Mouse (Mus musculus) hindbrain, postnatal 0 days (tissue): ENCODE data around the gene Slc37a3. TPM values are rescaled to one million over a fixed set of nuclear protein-coding genes. Genes with fewer than 3 reads are reported as not detected.

Experiments used
- ATAC-seq: fragments of 200-750 bp; cut with Nextera tagmentation; 2 replicates; pipeline ENCODE4 v1.8.0; 2017; ENCODE audit warnings: mild to moderate bottlenecking, moderate TSS enrichment, moderate library complexity
- DNase-seq: peaks from one replicate; pipeline ENCODE4 v3.0.0-alpha.2; 2015; ENCODE audit warnings: low spot score
- H3K27ac ChIP-seq: fragments of 300-500 bp; sonication (generic); 2 replicates; pipeline ENCODE4 v1.5.1; 2014; ENCODE audit warnings: mild to moderate bottlenecking
- H3K27me3 ChIP-seq: fragments of 300-500 bp; sonication (generic); 2 replicates; pipeline ENCODE4 v1.6.1; 2014; ENCODE audit warnings: low read length, mixed read lengths; ENCODE audit not compliant: insufficient read depth
- H3K36me3 ChIP-seq: fragments of 300-500 bp; sonication (generic); 2 replicates; pipeline ENCODE4 v1.6.1; 2014; ENCODE audit warnings: low read length, mixed read lengths; ENCODE audit not compliant: insufficient read depth
- H3K4me1 ChIP-seq: fragments of 300-500 bp; sonication (generic); 2 replicates; pipeline ENCODE4 v1.6.1; 2014; ENCODE audit warnings: antibody characterized with exemption, low read length, mixed read lengths; ENCODE audit not compliant: insufficient read depth
- H3K4me2 ChIP-seq: fragments of 300-500 bp; sonication (generic); 2 replicates; pipeline ENCODE4 v1.6.1; 2014; ENCODE audit warnings: low read depth, mild to moderate bottlenecking, low read length, moderate library complexity, mixed read lengths
- H3K4me3 ChIP-seq: fragments of 300-500 bp; sonication (generic); 2 replicates; pipeline ENCODE4 v1.5.1; 2014; ENCODE audit warnings: low read length
- H3K9ac ChIP-seq: fragments of 300-500 bp; sonication (generic); replicated peaks from 2 replicates; pipeline ENCODE4 v1.6.1; 2014; ENCODE audit warnings: mild to moderate bottlenecking, low read length, moderate library complexity, mixed read lengths
- H3K9me3 ChIP-seq: fragments of 300-500 bp; sonication (generic); 2 replicates; pipeline ENCODE4 v1.6.1; 2016; ENCODE audit warnings: low read length, mixed read lengths
- CTCF ChIP-seq: IDR thresholded peaks from 2 replicates; pipeline ENCODE4 v1.5.1; 2016; ENCODE audit warnings: antibody characterized with exemption, control low read depth, low read depth
- WGBS: fragments of 180-500 bp; shearing (Covaris S2); extraction: QIAGEN DNeasy Blood & Tissue Kit; methylation state at CpG from one replicate; pipeline ENCODE4 v1.1.7; 2014; 5-methylcytosine and 5-hydroxymethylcytosine counted together
- polyA plus RNA-seq: library from polyadenylated mRNA; unstranded; fragments of >200 nt; fragmentation: Nextera tagmentation; extraction: Ambion mirVana; gene quantifications from 2 replicates; pipeline ENCODE4 v1.2.1, GENCODE M21; 2015
- total RNA-seq: library from RNA; depleted of rRNA; stranded (reverse); fragments of >200 nt; gene quantifications from 2 replicates; pipeline ENCODE4 v1.2.3, GENCODE M21; 2014

Slc37a3 gene
- total and polyA plus RNA-seq, 2 experiments from 2014 or later: 45.6 to 48.2 TPM

DNA sequence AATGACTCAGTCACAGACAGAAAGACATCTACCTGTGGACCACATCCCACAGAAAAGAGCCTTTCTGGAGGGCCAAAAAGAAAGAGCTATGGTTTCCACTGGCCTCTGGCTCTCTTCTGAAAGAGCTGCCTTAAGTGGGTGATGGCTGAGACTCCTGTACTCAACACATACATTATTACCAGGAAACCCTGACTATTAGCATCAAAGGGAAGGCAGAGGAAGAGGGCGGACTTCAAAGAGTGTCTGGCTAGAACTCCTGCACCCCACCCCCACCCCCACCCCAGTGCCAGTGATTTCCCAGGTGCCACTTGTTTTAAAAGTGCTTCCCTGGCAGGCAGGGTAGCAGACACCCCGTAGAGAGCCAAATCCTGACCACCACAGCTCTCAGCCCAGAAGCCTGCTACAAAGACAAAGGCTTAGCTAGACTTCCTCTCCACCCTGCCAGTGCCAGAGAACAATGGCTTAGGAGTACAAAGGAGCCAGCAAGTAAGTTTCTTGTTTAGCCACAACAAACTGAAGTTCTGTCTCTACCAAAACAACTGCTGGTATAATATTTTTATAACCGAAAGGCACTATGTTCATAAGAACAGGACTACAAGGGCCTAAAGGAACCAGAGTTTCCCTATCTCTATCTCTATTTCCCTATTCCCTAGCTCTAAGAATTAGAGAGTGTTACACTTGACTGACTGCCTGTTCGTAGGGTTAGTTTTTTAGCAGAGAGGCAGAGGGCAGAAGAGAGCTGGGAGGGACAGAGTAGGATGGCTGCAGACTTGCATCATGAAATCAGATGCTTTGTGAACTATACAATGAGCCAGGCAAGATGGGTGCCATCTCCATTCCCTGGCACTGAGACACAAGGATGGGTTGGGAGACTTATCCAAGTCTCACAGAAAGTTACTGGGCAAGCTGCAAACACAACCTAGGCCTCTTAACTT is 29.3 kb downstream of the Slc37a3 start:
- H3K9ac ChIP-seq: no peak overlapping the region
- H3K27ac ChIP-seq: peak overlapping the region; percentile 42; the same call in 1 of the 2 replicates
- no peak overlapping the region for H3K4me2 ChIP-seq
- DNase-seq: no peak
- H3K36me3 ChIP-seq: peaks cover 31% of the 10 kb centered on the region
- peak; percentile 35; the same call in 1 of the 2 replicates for TF ChIP-seq CTCF
- H3K9me3 ChIP-seq: no peaks in the 10 kb centered on the region
- no peaks in the 10 kb centered on the region for H3K4me1 ChIP-seq
- no peak for ATAC-seq
- no peaks in the 10 kb centered on the region for H3K27me3 ChIP-seq
- 29% methylated on average over 4 of the region's 4 CpGs for WGBS
- no peak overlapping the region for H3K4me3 ChIP-seq

DNA sequence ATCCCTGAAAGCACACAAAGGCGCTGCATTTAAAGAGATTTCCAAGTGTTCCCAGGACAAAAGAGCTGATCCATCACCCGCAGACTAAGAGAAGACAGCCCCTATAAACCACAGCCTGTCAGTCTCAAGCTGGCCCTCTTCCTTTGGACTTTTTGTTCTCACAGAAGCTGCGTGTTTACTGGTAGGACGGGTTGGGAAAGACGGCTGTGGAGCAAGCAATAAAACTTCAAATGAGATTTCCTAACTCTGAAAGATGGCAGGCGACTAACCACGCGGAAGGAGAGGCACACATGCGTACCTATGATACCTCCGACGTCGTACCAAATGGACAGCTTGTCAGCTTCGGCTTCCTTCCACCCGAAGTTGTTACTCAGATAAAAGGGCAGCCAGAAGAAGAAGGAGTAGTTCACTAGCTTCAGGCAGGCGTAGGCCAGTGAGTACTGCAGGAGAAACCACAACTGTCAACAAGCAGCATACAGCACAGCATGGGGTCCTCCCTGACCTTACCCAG is 30.4 kb downstream of the Slc37a3 start:
- WGBS: 24% methylated on average over 15 of the region's 15 CpGs
- Histone ChIP-seq H3K9ac (no peak overlapping the region), H3K9me3 (no peaks in the 10 kb centered on the region), H3K4me3 (no peak overlapping the region), H3K4me1 (no peaks in the 10 kb centered on the region), H3K27me3 (no peaks in the 10 kb centered on the region), H3K36me3 (peaks cover 34% of the 10 kb centered on the region), H3K4me2 (no peak overlapping the region), H3K27ac (peak overlapping the region; percentile 42)
- DNase-seq (peak; percentile 40), ATAC-seq (no peak; the same call in 1 of the 2 replicates)
- TF ChIP-seq CTCF: no peak

DNA sequence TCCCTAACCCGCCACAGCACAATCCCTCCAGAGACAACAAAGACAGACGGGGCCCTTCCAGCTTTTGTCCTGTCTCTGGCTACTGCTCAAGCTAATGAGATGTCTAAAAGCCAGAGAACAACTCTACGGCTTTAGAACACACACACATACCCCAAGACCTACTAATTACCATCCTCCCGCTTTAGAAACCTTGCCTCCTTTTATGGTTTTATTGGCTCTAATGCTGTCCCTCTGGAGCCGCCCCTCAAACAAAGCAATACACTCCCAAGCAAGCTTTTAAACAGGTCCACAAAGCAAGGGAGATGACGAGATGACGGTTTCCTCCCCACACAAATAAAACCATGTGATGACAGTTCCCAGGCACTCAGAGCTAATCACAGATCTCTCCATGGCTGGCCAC is 32.0 kb downstream of the Slc37a3 start:
- Histone ChIP-seq H3K9ac (no peak overlapping the region), H3K27ac (no peak overlapping the region), H3K4me3 (no peak overlapping the region), H3K36me3 (peaks cover 31% of the 10 kb centered on the region), H3K9me3 (no peaks in the 10 kb centered on the region), H3K4me2 (no peak overlapping the region), H3K4me1 (no peaks in the 10 kb centered on the region), H3K27me3 (no peaks in the 10 kb centered on the region)
- TF ChIP-seq CTCF: no peak
- DNase-seq (no peak), ATAC-seq (no peak)
- WGBS: 43% methylated on average over 7 of the region's 7 CpGs

DNA sequence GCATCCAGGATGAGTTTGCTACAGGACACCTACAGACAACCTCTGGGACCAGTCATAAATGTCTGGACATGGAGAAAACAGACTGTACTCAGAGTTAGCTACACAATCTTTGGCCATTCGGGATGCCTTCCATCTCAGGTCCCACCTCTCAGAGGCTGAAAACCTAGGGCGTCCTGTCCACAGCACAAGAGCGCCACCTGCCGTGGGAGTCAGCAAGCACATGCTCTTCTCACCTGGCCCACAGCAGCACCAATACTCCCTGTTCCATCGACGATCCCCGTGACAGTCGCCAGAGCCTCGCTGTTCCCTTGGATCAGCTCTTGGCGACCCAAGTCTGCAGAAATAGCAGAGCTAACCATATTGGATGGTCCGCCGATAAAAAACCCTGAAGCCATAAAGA is 33.5 kb downstream of the Slc37a3 start:
- ATAC-seq (peak; percentile 87), DNase-seq (peak; percentile 89)
- peaks cover 25% of the 10 kb centered on the region for H3K36me3 ChIP-seq
- no peak overlapping the region for H3K4me3 ChIP-seq
- no peak overlapping the region for H3K9ac ChIP-seq
- no peak overlapping the region for H3K4me2 ChIP-seq
- WGBS: 18% methylated on average over 12 of the region's 12 CpGs
- H3K4me1 ChIP-seq: no peaks in the 10 kb centered on the region
- no peak overlapping the region for H3K27ac ChIP-seq
- H3K9me3 ChIP-seq: no peaks in the 10 kb centered on the region
- H3K27me3 ChIP-seq: no peaks in the 10 kb centered on the region
- TF ChIP-seq CTCF: peak; percentile 99

- no peak overlapping the region for H3K4me3 ChIP-seq
- WGBS: 87% methylated on average over 2 of the region's 2 CpGs
- no peak overlapping the region for H3K27ac ChIP-seq
- H3K9me3 ChIP-seq: no peaks in the 10 kb centered on the region
- H3K27me3 ChIP-seq: no peaks in the 10 kb centered on the region
- ATAC-seq (no peak), DNase-seq (no peak)
- H3K36me3 ChIP-seq: peaks cover 22% of the 10 kb centered on the region
- TF ChIP-seq CTCF: no peak
- no peak overlapping the region for H3K9ac ChIP-seq
- H3K4me2 ChIP-seq: no peak overlapping the region
- H3K4me1 ChIP-seq: no peaks in the 10 kb centered on the region
Measured at GRCm38 (mm10) chr6:39341798-39342197, 35.7 kb downstream of the Slc37a3 start.

- Histone ChIP-seq H3K27me3 (no peaks in the 10 kb centered on the region), H3K4me2 (no peak overlapping the region), H3K9me3 (no peaks in the 10 kb centered on the region), H3K9ac (no peak overlapping the region), H3K4me1 (no peaks in the 10 kb centered on the region), H3K4me3 (no peak overlapping the region), H3K36me3 (peaks cover 34% of the 10 kb centered on the region), H3K27ac (no peak overlapping the region)
- DNase-seq (no peak), ATAC-seq (no peak)
- WGBS: 77% methylated on average over 8 of the region's 8 CpGs
- no peak for TF ChIP-seq CTCF
Measured at GRCm38 (mm10) chr6:39338359-39338758, 39.1 kb downstream of the Slc37a3 start.

- no peak for TF ChIP-seq CTCF
- Histone ChIP-seq H3K9me3 (no peaks in the 10 kb centered on the region), H3K27me3 (no peaks in the 10 kb centered on the region), H3K4me1 (no peaks in the 10 kb centered on the region), H3K4me2 (no peak overlapping the region), H3K4me3 (no peak overlapping the region), H3K36me3 (peaks cover 24% of the 10 kb centered on the region), H3K9ac (no peak overlapping the region), H3K27ac (no peak overlapping the region)
- no peak for ATAC-seq
- no peak for DNase-seq
- 97% methylated on average over 3 of the region's 3 CpGs for WGBS
Measured at GRCm38 (mm10) chr6:39334873-39335272, 42.6 kb downstream of the Slc37a3 start.
